Mouse (Mus musculus) layer of hippocampus, adult 2 months (tissue): ENCODE results near the gene Rhobtb1. TPM values are rescaled to one million over a fixed set of nuclear protein-coding genes. Genes with fewer than 3 reads are reported as not detected.
A peak's percentile ranks its signal among the peaks of the same experiment; 100 is the strongest.

Experiments
- DNase-seq, 2 experiments: peaks; one replicate each; pipeline ENCODE4 v3.0.0; 2022; ENCODE audit warnings: low spot score in 2 of 2
- H3K27ac ChIP-seq: fragments of 200-600 bp; 2 replicates; pipeline ENCODE4 v1.8.1; 2022
- H3K4me3 ChIP-seq: fragments of 200-600 bp; 2 replicates; pipeline ENCODE4 v1.8.1; 2022; ENCODE audit warnings: mild to moderate bottlenecking
- CTCF ChIP-seq: fragments of 200-600 bp; conservative IDR thresholded peaks from 2 replicates; pipeline ENCODE4 v1.8.1; 2022; ENCODE audit warnings: antibody characterized with exemption, mild to moderate bottlenecking, moderate library complexity
- total RNA-seq, 2 experiments: library from RNA; stranded (reverse); gene quantifications; 2 replicates each; pipeline ENCODE4 v1.2.3; 2021

Gene Rhobtb1
- total RNA-seq, 2 experiments from 2014 or later = 3.8 to 5.9 TPM

DNA sequence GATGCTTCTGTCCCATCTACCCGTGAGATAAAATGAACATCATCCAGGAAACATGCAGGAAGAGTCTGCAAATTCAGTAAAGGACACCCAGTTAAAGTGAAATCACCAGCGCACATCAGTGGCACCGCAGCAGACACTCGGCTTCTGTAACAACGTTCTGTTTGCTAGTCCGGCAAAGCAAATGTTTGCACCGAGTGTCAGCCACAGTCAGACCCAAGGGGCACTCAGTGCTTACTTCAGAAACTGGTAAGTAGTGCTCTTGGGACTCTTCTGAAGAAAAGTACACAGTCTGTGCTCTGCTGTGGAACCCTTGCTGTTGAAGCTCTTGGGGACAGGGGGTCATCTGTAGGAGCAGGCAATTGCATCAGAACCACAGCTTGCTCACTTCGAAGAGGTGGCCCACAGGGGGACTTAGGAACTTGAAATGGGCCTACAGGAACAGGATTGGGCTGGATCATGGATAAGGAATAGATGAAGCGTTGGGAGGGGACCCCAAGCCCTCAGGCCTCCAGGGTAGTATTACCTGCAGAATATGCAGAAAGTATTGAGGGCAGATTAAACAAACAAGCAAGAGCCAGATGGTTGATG, 14.9 kb upstream of the Rhobtb1 start:
- Histone ChIP-seq H3K27ac (no peak overlapping the region), H3K4me3 (no peak overlapping the region)
- TF ChIP-seq CTCF = no peak
- DNase-seq = no peak

DNA sequence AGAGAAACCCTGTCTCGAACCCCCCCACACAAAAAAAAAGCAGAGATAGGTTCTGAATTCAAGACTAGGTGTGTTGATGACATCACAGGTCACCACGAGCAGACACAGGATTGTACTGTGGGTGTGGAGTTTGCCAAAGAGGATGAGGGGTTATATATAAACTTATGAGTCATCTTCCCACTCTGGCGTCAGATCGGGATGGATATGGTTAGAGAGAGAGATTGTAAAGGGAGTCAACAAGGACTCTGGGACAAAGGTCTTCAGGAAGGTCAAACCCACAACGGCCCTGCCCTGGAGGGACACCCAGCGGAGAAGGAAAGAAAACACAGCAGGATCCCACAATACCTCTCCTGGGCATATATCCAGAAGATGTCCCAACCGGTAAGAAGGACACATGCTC, 2.0 kb upstream of the Rhobtb1 start:
- no peak for TF ChIP-seq CTCF
- H3K27ac ChIP-seq = no peak overlapping the region
- DNase-seq = no peak
- no peak overlapping the region for H3K4me3 ChIP-seq

DNA sequence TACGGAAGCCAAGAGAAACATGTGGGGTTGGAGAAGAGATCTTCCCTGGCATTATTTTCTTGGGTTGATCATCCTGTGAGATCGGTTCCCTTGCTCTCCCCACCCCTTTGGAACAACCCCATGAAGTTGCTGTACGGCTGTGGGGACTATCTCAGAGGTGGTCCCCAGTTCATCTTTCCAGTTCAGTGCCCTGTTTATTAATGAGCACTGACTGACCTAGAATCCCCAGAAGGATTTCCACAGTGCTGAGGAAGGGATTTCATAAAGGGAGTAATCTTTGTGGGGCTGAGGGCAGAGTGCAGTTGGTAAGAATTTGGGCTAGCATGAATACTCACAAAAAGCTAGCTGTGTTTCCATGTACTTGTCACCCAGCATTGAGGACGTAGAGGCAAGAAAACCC, 1.7 kb downstream of the Rhobtb1 start:
- TF ChIP-seq CTCF = no peak
- no peak for DNase-seq
- H3K4me3 ChIP-seq = no peak overlapping the region
- H3K27ac ChIP-seq = no peak overlapping the region

DNA sequence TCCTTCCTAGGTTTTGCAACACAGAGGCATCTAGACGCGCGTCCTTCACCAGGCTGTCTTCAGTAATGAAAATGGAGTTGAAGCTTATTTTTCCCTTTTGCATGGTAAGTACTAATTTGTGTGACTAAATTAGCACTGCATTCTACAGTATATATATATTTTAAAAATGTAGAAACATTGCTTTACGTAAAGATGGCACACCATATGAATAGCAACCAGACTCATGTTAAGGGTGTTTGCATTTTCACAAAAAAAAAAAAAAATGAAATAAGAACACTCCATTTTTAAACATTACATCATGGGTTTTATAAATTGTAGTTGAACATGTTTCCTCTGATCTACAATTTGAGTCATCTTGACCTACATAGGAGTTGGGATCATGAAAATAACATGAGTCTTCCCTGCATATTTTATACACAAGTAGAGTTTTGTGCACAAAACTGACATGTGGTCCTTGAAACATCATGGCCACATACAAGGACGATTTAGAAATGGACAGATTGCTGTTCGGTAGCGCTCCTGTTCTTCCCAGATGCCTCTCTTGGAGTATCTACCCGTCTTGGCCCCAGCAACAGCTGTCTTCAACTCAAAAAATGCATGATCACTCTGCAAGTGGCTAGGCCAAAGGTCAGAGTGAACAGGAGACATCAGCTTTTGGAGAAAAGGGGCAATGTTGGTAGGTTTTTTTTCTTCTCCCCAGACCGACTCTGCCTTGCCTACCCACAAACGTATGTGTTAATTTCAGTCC, 4.4 kb downstream of the Rhobtb1 start:
- no peak for DNase-seq
- Histone ChIP-seq H3K4me3 (no peak overlapping the region), H3K27ac (no peak overlapping the region)
- TF ChIP-seq CTCF = no peak

DNA sequence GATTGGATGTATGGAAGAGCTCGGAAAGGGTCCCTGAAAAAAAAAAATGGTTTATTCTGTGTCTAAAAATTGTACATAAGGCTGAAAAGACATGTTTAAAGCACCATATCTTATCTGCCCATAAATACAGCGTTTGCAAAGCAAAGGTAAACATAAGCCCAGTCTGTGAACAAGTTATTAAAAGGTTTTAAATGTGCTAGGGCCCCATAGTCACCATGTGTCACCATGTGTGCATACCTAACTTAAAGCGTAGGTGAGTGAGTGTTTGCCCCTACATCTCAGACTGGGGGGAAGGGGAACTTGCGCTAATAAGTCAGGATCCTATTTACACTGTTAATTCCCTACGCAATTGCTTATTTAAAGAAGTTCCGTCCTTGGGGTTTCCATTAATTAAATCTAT, 5.2 kb downstream of the Rhobtb1 start:
- Histone ChIP-seq H3K4me3 (no peak overlapping the region), H3K27ac (no peak overlapping the region)
- no peak for TF ChIP-seq CTCF
- DNase-seq = no peak

DNA sequence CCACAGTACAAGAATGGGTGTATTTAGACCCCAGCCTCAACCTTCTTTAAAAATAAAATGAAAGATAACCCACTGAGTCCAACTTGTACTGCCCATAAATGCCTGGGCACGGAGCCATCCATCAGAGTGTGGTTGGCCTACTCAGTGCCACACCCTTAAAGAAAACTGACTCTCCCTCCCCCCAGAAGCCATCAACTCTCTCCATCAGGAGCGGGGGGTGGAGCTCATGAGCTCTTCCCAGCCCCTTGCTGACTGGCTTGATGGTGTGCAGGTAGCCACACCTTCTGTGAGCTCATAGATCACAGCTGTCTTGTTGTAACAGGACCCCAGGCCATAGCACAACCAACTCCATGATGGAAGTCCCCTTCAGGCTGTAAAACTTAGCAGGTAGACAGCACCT, 6.2 kb downstream of the Rhobtb1 start:
- no peak for TF ChIP-seq CTCF
- no peak for DNase-seq
- Histone ChIP-seq H3K4me3 (no peak overlapping the region), H3K27ac (no peak overlapping the region)

DNA sequence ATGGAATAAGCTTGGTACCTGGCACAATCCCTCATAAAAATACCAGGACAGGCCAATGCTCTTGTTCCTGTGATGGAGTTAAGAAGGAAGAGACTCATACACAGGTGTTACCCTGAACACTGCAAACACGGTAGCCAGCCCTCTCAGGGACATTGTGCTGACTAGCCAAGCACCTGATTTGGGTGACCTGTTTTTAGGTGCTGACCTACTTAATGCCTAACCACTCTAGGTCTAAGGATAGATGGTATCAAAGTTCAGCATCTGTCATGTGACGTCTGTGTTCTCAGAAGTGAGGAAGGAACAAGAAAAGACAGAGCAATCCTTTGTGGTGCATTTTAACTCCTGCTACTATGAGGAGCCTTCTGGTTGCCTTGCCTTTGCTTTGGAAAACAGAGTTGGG, 9.6 kb downstream of the Rhobtb1 start:
- TF ChIP-seq CTCF = no peak
- Histone ChIP-seq H3K27ac (no peak overlapping the region), H3K4me3 (no peak overlapping the region)
- DNase-seq = no peak

DNA sequence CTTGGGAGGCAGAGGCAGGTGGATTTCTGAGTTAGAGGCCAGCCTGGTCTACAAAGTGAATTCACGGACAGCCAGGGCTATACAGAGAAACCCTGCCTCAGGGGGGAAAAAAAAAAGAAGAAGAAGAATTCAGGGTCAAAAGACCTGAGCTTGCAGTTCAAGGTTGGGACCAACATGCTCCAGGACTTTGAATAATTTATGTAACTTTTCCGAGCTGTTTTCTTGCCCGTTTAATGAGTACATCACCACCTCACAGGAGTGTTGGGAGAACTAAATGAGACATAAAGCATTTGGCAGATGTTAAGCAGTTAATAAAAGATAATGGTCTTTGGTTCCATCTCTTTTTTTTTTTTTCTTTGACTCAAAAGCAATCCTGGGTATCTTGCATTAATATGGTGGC, 10.3 kb downstream of the Rhobtb1 start:
- no peak for DNase-seq
- no peak for TF ChIP-seq CTCF
- no peak overlapping the region for H3K4me3 ChIP-seq
- H3K27ac ChIP-seq = no peak overlapping the region

DNA sequence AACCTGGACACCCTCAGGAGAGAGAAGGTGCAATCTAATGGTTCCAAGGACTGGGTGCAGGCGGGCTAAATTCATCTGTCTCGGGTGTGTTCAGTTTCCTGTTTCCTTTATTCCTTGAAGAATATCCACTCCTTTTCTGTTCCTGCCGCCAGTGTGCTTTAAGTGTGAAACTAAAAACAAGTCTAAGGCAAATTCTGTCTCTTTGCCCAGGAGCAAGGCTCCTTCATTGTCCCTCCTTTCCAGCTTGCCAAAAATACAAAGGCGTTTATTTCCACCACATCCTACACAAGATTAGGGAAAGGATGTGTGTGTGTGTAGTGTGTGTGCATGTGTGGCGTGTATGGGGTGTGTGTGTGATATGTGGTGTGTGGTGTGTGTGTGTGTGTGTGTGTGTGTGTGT, 11.3 kb downstream of the Rhobtb1 start:
- H3K27ac ChIP-seq = no peak overlapping the region
- no peak overlapping the region for H3K4me3 ChIP-seq
- no peak for TF ChIP-seq CTCF
- DNase-seq = no peak

DNA sequence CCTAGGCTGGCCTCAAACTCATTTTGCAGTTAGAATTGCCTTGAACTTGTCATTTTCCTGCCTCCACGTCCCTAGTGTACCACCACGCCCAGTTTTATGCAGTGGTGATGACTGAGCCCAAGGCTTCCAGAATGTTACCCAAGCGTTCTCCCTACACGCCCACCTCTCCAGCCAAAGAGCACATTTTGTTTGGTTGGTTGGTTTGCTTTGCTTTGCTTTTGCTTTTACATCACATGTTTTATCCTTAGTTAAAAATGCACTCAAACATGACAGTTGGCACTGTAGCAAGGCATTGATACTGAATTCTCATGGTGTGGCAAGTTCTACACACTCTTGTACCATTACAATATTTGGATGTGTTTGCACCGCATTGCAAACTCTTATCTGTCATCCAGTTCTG, 12.0 kb downstream of the Rhobtb1 start:
- H3K27ac ChIP-seq = no peak overlapping the region
- no peak for TF ChIP-seq CTCF
- no peak overlapping the region for H3K4me3 ChIP-seq
- DNase-seq = no peak

DNA sequence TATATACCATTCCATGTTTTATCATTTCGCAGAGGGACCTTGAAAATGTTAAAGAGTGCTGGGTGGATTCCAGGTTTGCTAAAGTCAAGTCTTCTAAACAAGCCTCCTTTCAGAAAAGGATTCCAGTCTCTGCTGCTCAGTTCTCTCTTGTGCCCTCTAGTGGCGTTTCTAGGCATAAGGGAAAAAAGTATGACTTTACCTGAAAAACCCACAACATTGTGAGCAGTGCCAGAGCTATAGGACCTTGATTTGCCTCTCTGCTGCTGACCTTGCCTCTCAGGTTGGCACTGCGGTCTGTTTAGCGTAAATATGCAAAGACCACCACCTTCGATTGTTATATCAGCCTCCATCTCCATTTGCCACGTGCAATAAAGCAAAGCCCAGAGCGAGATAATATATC, 13.9 kb downstream of the Rhobtb1 start:
- DNase-seq = peak in 1 of 2 experiments; percentile 35
- H3K27ac ChIP-seq = no peak overlapping the region
- peak; percentile 84 for TF ChIP-seq CTCF
- no peak overlapping the region for H3K4me3 ChIP-seq

DNA sequence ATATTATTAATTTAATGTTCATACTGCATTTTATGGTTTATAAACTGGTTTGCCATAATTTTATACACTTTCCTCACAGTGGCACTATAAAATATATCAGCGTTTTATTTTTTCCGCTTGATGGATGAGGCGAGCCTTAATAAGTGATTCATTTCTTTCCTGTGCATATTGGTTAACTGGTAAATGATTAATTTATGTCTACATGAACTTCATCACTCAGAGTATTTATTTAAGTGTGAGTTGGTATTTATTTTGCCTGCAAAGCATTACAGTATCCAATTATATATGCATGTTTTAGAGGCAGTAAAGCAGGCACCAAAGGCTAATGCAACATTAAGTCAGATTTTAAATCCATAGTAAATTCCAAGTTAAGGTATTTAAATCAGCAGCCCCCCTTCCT, 14.6 kb downstream of the Rhobtb1 start:
- Histone ChIP-seq H3K27ac (no peak overlapping the region), H3K4me3 (no peak overlapping the region)
- no peak for DNase-seq
- TF ChIP-seq CTCF = no peak

DNA sequence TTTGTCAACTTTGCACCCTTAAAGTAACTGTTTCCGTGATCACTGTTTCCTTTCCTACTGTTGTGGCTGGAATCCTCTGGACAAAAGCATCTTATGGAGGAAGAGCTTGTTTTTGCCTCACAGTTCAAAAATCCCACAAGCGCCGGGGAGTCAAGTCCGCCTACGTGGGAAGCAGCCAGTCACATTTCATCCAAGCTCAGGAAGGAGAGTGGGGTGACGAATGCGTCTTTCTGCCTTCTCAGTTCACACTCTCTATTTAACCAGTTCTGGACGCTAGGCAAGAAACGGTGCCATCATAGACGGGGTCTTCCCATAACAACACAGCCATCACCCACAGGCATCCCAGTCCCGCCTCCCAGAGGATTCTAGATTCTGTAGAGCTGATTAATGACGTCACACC, 15.3 kb downstream of the Rhobtb1 start:
- no peak for DNase-seq
- H3K4me3 ChIP-seq = no peak overlapping the region
- TF ChIP-seq CTCF = no peak
- H3K27ac ChIP-seq = no peak overlapping the region

DNA sequence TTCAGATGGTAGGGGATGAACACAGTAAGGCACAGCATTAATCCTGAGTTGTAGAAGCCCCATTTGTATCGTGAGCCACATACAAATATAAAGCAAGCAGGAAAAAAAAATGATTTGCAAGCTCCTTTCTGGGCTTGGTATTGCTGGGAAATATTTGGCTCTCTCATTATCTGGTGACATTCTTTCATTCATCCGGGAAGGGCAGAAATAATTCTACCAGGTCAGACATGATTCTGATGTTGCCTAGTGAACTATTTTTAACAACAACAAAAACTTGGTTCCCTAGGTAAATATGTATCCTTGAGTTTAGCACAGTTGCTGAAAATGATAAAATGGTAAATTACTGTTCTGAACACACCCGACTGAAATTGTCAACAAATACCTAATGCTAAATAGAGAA, 21.2 kb downstream of the Rhobtb1 start:
- no peak for TF ChIP-seq CTCF
- Histone ChIP-seq H3K27ac (no peak overlapping the region), H3K4me3 (no peak overlapping the region)

More for the DNA sequence above, 21.2 kb downstream of the Rhobtb1 start:
- no peak for DNase-seq
